Mouse (Mus musculus) heart, adult 2 months (tissue): Measurements from ENCODE around the gene Snx9.

Source experiments
- CTCF ChIP-seq: fragments of 200-600 bp; IDR thresholded peaks from 2 replicates; pipeline ENCODE4 v1.8.1; 2022; ENCODE audit warnings: antibody characterized with exemption, mild to moderate bottlenecking, moderate library complexity
- EP300 ChIP-seq: fragments of 200-500 bp; IDR thresholded peaks from 2 replicates; pipeline ENCODE4 v1.6.1; 2011; ENCODE audit warnings: low read depth, low read length, control low read depth; ENCODE audit not compliant: insufficient read depth
- POLR2A ChIP-seq: fragments of 200-500 bp; IDR thresholded peaks from 2 replicates; pipeline ENCODE4 v1.6.1; 2011; ENCODE audit warnings: mild to moderate bottlenecking, low read depth, low read length, control low read depth; ENCODE audit not compliant: insufficient read depth

- TF ChIP-seq CTCF (no peak), EP300 (no peak), POLR2A (no peak)
Observed at GRCm38 (mm10) chr17:5874565-5874964, 33.4 kb downstream of the Snx9 start.
